Mouse (Mus musculus) embryonic facial prominence, embryonic 11.5 days (tissue): Measurements from ENCODE around the gene Tat. TPM values are rescaled to one million over a fixed set of nuclear protein-coding genes. Genes with fewer than 3 reads are reported as not detected.

Source experiments
- ATAC-seq: fragments of 200-750 bp; cut with Nextera tagmentation; replicated peaks from 2 replicates; pipeline ENCODE4 v1.8.0; 2017; ENCODE audit warnings: low read depth; ENCODE audit not compliant: insufficient number of reproducible peaks, low FRiP score, low TSS enrichment
- DNase-seq: peaks from one replicate; pipeline ENCODE4 v3.0.0-alpha.2; 2015; ENCODE audit warnings: low spot score
- H3K27ac ChIP-seq: fragments of 300-500 bp; sonication (generic); replicated peaks from 2 replicates; pipeline ENCODE4 v1.5.1; 2014; ENCODE audit warnings: mild to moderate bottlenecking, low read depth, low read length, control low read depth
- H3K27me3 ChIP-seq: fragments of 300-500 bp; sonication (generic); 2 replicates; pipeline ENCODE4 v1.6.1; 2014; ENCODE audit warnings: mild to moderate bottlenecking, low read length, moderate library complexity, mixed read lengths; ENCODE audit not compliant: control insufficient read depth, insufficient read depth
- H3K36me3 ChIP-seq: fragments of 300-500 bp; sonication (generic); replicated peaks from 2 replicates; pipeline ENCODE4 v1.6.1; 2014; ENCODE audit warnings: low read depth, mild to moderate bottlenecking, low read length, moderate library complexity, mixed read lengths; ENCODE audit not compliant: control insufficient read depth, insufficient read depth
- H3K4me1 ChIP-seq: fragments of 300-500 bp; sonication (generic); 2 replicates; pipeline ENCODE4 v1.6.1; 2014; ENCODE audit warnings: low read length, mixed read lengths; ENCODE audit not compliant: control insufficient read depth, insufficient read depth
- H3K4me2 ChIP-seq: fragments of 300-500 bp; sonication (generic); 2 replicates; pipeline ENCODE4 v1.6.1; 2014; ENCODE audit warnings: low read depth, mild to moderate bottlenecking, control low read depth, low read length, moderate library complexity
- H3K4me3 ChIP-seq: fragments of 300-500 bp; sonication (generic); 2 replicates; pipeline ENCODE4 v1.5.1; 2014; ENCODE audit warnings: low read depth, low read length, control low read depth
- H3K9ac ChIP-seq: fragments of 300-500 bp; sonication (generic); replicated peaks from 2 replicates; pipeline ENCODE4 v1.6.1; 2014; ENCODE audit warnings: mild to moderate bottlenecking, control low read depth, low read length
- H3K9me3 ChIP-seq: fragments of 300-500 bp; sonication (generic); replicated peaks from 2 replicates; pipeline ENCODE4 v1.6.1; 2016; ENCODE audit warnings: mild to moderate bottlenecking, low read length, inconsistent platforms, mixed read lengths; ENCODE audit not compliant: control insufficient read depth
- WGBS: fragments of 180-500 bp; shearing (Covaris S2); extraction: QIAGEN DNeasy Blood & Tissue Kit; methylation state at CpG from one replicate; pipeline ENCODE4 v1.1.7; 2014; 5-methylcytosine and 5-hydroxymethylcytosine counted together
- polyA plus RNA-seq: library from polyadenylated mRNA; unstranded; fragments of >200 nt; fragmentation: Nextera tagmentation; extraction: Ambion mirVana; gene quantifications from 2 replicates; pipeline ENCODE4 v1.2.1, GENCODE M21; 2014

The Tat gene
- polyA plus RNA-seq, result not detected in 2 replicates

- 81% methylated on average over 8 of the region's 8 CpGs for WGBS
- H3K4me3 ChIP-seq, result no peak within 1 kb of the TSS
- H3K9ac ChIP-seq, result no peak within 1 kb of the TSS
- H3K36me3 ChIP-seq, result no peaks in the 10 kb centered on the region
- H3K4me2 ChIP-seq, result no peak within 1 kb of the TSS
- DNase-seq (no peak), ATAC-seq (no peak)
- H3K4me1 ChIP-seq, result no peaks in the 10 kb centered on the region
- no peaks in the 10 kb centered on the region for H3K9me3 ChIP-seq
- H3K27me3 ChIP-seq, result no peaks in the 10 kb centered on the region
- no peak within 1 kb of the TSS for H3K27ac ChIP-seq
Measured at GRCm38 (mm10) chr8:109990224-109990623, at the start of gene Tat. Gene Tat (plus strand): TSS chr8:109990437.

GRCm38 (mm10) chr8:109941606-109942360 lies 48.5 kb upstream of the Tat start:
- no peak for DNase-seq
- Histone ChIP-seq H3K4me1 (no peaks in the 10 kb centered on the region), H3K27ac (no peak overlapping the region), H3K4me2 (no peak overlapping the region), H3K9me3 (no peaks in the 10 kb centered on the region), H3K36me3 (peaks cover 7% of the 10 kb centered on the region), H3K4me3 (no peak overlapping the region), H3K27me3 (no peaks in the 10 kb centered on the region), H3K9ac (no peak overlapping the region)
- WGBS, result 95% methylated on average over 2 of the region's 2 CpGs
- no peak for ATAC-seq

GRCm38 (mm10) chr8:109945153-109945632 lies 45.0 kb upstream of the Tat start:
- no peak overlapping the region for H3K27ac ChIP-seq
- 62% methylated on average over 9 of the region's 9 CpGs for whole genome bisulfite sequencing
- H3K27me3 ChIP-seq, result peaks cover 8% of the 10 kb centered on the region
- no peak overlapping the region for H3K4me3 ChIP-seq
- DNase-seq, result no peak
- H3K4me2 ChIP-seq, result no peak overlapping the region
- peaks cover 4% of the 10 kb centered on the region for H3K4me1 ChIP-seq
- no peak overlapping the region for H3K9ac ChIP-seq
- peaks cover 4% of the 10 kb centered on the region for H3K36me3 ChIP-seq
- no peaks in the 10 kb centered on the region for H3K9me3 ChIP-seq
- ATAC-seq, result no peak

- no peak for DNase-seq
- peaks cover 4% of the 10 kb centered on the region for H3K4me1 ChIP-seq
- H3K4me2 ChIP-seq, result no peak overlapping the region
- H3K27ac ChIP-seq, result no peak overlapping the region
- H3K36me3 ChIP-seq, result no peaks in the 10 kb centered on the region; the same call in 1 of the 2 replicates
- H3K4me3 ChIP-seq, result no peak overlapping the region
- H3K9ac ChIP-seq, result no peak overlapping the region
- ATAC-seq, result no peak
- H3K9me3 ChIP-seq, result no peaks in the 10 kb centered on the region
- H3K27me3 ChIP-seq, result peaks cover 8% of the 10 kb centered on the region
- 88% methylated on average over 7 of the region's 7 CpGs for WGBS
Measured at GRCm38 (mm10) chr8:109945694-109946093, 44.5 kb upstream of the Tat start.

GRCm38 (mm10) chr8:109946272-109946671 lies 44.0 kb upstream of the Tat start:
- Histone ChIP-seq H3K27me3 (peaks cover 8% of the 10 kb centered on the region), H3K4me3 (no peak overlapping the region), H3K27ac (no peak overlapping the region), H3K36me3 (no peaks in the 10 kb centered on the region), H3K4me2 (no peak overlapping the region), H3K9ac (no peak overlapping the region), H3K4me1 (peaks cover 4% of the 10 kb centered on the region), H3K9me3 (no peaks in the 10 kb centered on the region)
- no peak for ATAC-seq
- DNase-seq, result no peak
- 84% methylated on average over 7 of the region's 7 CpGs for WGBS

- ATAC-seq, result peak; percentile 66; the same call in 1 of the 2 replicates
- Histone ChIP-seq H3K27ac (no peak overlapping the region), H3K4me2 (peak overlapping the region; percentile 84), H3K4me1 (peaks cover 4% of the 10 kb centered on the region), H3K36me3 (no peaks in the 10 kb centered on the region), H3K4me3 (peak overlapping the region; percentile 33), H3K9ac (peak overlapping the region; percentile 54), H3K27me3 (peaks cover 8% of the 10 kb centered on the region), H3K9me3 (no peaks in the 10 kb centered on the region)
- WGBS, result 1% methylated on average over 26 of the region's 26 CpGs
- peak; percentile 63 for DNase-seq
Measured at GRCm38 (mm10) chr8:109947447-109948284, 42.6 kb upstream of the Tat start.

GRCm38 (mm10) chr8:109948285-109948564 lies 42.0 kb upstream of the Tat start:
- H3K27me3 ChIP-seq, result peaks cover 8% of the 10 kb centered on the region
- no peaks in the 10 kb centered on the region for H3K36me3 ChIP-seq
- ATAC-seq (0 out of 2 replicates have a peak, but pooled peaks have one; percentile 32), DNase-seq (no peak)
- peak overlapping the region; percentile 84 for H3K4me2 ChIP-seq
- H3K9ac ChIP-seq, result peak overlapping the region; percentile 54
- peak overlapping the region; percentile 33 for H3K4me3 ChIP-seq
- no peak overlapping the region for H3K27ac ChIP-seq
- H3K9me3 ChIP-seq, result no peaks in the 10 kb centered on the region
- peaks cover 4% of the 10 kb centered on the region for H3K4me1 ChIP-seq
- 4% methylated on average over 19 of the region's 19 CpGs for WGBS

GRCm38 (mm10) chr8:109952171-109952570 lies 38.1 kb upstream of the Tat start:
- Histone ChIP-seq H3K4me1 (peaks cover 4% of the 10 kb centered on the region), H3K9me3 (no peaks in the 10 kb centered on the region), H3K4me2 (no peak overlapping the region), H3K27ac (no peak overlapping the region), H3K9ac (no peak overlapping the region), H3K4me3 (no peak overlapping the region), H3K27me3 (peaks cover 8% of the 10 kb centered on the region), H3K36me3 (no peaks in the 10 kb centered on the region)
- DNase-seq (no peak), ATAC-seq (no peak)
- 77% methylated on average over 7 of the region's 7 CpGs for WGBS
